Mouse (Mus musculus): ENCODE measurements at regions not wholly inside any gene's neighbourhood (a gene's known extent, or its start where the extent isn't known, plus 50 kb on each side); places are given as distances from the start of the nearest gene placed in this dataset.

DNA sequence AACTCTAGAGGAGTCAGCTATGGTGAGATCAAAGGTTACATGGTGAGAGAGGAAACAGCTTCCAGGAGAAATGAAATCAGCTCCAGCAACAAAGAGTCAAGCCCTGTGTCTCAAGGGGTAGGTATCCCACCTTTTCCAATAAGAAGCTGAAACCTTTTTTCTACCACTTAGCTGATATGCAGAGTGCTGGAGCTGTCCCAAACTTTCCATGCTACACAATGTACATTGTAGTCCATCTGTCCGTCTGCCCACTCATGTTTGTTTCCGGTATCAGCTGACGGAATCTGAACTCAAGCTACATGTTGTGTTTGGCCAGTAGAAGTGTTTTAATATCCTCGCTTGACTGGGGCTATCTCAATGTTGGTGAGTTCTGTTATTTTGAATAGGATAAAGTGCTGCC lies 83.6 kb upstream of the Ngf start:
- DNase-seq: no peak

GRCm38 (mm10) chr3:102384596-102384995 lies 85.1 kb upstream of the Ngf start:
- no peak for DNase-seq

DNA sequence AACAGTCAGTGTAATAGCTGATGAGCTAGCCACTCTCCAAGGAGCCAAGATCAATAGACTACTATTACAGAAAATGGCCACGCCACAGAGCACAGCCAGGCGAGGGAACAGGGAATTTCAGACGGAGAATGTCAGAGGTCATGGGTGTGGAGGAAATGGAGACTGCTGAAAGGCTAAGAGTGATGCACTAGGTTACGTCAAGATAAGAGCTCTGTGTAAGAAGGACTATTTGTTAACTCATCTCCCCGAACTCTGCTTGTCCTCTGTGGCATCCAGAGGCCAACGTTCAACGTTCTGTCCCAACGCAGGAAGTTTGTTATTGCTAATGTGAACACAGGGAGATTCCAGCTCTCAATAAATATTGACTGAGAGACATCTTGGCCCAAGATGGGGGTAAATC lies 86.0 kb upstream of the Ngf start:
- DNase-seq: no peak

DNA sequence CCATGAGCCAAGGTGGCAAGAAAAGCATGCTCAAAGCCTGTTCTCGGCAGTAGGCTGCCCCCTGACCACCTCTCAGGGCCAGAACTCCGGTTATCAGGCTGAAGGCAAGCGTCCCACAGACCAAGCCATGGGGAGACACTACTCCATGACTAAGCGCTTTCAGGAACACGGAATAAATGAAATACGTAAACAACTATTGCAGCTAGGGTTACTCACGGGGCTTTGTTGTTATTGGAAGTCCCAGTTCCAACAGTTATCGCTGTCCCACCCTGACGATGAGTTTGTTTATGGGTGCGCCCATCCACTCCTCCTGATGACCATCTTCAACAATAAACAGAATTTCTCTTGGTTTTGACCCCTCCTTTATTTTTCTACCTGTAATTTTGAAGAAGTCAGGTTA lies 88.0 kb upstream of the Ngf start:
- DNase-seq: no peak

DNA sequence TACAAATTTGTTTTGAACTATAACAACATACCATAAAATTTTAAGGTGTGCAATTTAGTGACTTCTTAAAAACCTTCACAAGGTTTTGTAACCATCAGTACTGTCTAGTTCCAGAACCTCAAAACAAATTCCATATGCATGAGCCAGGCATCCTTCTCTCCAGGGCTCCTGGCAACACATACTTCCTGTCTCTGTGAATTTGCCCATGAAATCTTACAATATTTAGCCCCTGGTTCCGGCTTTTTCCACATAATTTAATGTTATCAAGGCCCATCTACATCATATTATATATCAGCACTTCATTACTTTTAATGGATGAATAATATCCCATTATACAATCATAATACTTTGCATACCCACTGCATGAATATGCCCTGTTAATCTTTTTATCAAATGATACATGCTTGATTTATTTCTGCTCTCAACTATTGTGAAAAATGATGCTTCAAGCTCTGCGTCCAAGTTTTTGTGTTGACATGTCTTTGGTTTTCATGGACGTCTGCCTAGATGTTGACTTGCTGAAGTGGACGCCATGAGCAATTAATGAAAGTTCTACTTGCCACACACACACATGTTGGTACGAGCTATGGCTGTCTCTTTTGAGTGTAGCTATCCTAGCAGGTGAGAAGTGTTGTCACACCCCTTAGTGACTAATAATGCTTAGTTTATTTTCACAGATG lies 95.2 kb upstream of the Ngf start:
- DNase-seq: no peak

DNA sequence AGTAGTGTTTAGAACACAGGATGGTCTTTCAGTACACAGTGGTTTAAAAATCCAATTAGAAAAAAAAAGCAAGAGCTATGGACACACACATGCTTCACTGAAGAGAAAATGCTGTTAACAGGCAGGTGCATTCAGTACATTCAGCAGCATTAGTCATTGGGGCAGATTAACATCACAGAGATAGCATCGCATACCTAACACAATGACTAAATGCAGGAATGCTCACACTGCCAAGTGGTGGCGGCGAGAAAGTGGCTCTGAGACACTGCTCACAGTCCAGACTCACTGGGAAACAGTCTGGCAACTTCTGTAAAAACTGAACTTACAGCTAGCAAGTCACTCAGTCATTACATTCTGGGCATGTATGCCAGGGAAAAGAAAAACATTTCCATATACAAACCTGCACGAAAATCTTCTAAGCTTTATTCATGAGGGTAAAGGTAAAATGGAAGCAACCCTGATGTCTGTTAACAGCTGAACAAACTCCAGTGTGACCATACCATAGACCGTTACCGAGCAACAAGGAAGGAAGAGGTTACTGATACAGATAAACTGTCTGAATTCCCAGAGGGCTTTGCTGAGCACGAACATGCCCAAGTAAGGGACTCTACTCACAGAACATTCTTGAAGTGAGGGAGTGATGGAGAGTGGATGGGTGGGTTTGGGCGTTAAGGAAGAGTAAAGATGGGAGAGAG lies 97.4 kb upstream of the Ngf start:
- DNase-seq: no peak

GRCm38 (mm10) chr3:102366188-102366587 lies 103.5 kb upstream of the Ngf start:
- peak; percentile 8 for DNase-seq

GRCm38 (mm10) chr3:102364326-102364935 lies 105.3 kb upstream of the Ngf start:
- DNase-seq: no peak

GRCm38 (mm10) chr3:102360732-102361280 lies 108.9 kb upstream of the Ngf start:
- no peak for DNase-seq

GRCm38 (mm10) chr3:102358801-102359200 lies 110.9 kb upstream of the Ngf start:
- no peak for DNase-seq

GRCm38 (mm10) chr3:102357062-102357610 lies 112.6 kb upstream of the Ngf start:
- no peak for DNase-seq

DNA sequence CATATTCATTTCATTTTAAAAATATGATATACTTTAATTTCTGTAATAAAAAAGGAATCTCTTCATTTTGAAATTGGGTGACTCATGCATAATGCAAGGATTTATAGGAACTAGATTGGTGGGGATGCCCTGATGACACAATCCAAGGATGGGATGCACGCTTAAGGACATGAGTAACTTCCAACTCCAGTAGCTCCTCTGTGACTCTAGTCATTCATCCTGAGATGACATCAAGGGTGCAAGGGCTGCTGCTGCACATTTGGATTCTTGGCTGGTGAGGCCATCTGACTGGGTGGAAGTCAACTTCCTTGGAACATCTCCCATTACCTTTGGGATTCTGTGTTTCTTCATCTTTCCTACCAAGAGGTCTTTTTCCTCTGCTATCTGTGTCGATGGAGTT lies 114.4 kb upstream of the Ngf start:
- no peak for DNase-seq

GRCm38 (mm10) chr3:102354771-102355170 lies 114.9 kb upstream of the Ngf start:
- DNase-seq: no peak

GRCm38 (mm10) chr3:102353277-102353900 lies 116.3 kb upstream of the Ngf start:
- DNase-seq: no peak

DNA sequence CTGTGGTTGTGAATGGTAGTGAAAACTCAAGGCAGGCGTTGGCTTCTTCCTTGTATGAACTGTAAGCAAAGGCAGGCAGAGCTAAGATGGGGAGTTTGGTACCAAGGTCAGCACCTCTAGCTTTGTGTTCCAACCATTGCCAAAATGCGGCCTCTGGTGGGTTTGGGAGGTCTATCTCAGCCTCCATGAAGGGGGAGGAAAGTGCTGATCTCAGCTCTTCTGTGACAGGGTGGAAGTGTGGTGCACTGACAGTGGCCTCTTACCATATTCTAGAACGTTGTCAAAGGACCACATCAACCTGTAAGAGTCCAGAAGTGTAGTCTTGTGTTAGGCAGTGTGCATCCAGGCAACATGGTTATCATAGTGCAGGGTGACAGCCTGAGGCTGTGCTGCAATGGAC lies 123.6 kb upstream of the Ngf start:
- no peak for DNase-seq

DNA sequence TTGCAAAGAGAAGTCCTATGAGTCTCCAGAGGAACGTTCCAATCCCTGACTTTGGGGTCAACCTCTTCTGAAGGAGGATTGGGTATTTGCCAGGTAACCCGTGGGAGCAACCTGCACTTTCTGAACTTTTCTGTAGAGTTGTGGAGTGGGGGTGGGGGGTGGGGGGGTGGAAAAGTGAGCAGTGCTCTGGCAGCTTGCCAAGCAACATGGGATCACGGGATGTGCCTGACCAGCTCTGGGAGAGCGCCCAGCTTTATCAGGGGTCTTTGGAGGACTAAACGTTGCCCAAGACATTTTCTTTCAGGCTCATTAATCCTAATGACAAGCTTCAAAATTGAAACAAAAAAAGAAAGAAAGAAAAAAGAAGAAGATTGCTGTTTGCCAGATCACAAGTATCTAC lies 124.4 kb upstream of the Ngf start:
- DNase-seq: no peak

GRCm38 (mm10) chr3:102340731-102341130 lies 129.0 kb upstream of the Ngf start:
- DNase-seq: peak; percentile 19

- DNase-seq: no peak
These were observed 131.8 kb upstream of the Ngf start for GRCm38 (mm10) chr3:102337881-102338280.

DNA sequence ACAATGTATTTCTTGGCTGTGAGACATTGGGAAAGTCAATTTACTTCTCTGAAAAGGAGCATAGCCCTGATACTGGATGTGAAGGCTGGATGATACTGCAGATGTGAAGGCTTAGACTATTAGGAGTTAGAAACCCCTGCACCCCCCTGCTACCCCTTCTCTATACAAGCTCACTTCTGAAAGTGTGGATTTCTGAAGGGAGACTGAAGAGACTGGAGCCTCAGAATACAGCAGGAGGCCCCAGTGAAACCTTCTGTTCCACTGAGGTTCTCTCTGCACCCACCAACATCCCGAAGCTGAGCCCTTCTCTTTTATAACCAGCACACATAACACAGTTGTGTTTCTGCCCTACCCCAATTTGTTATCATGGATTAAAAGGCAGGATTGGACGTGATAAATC lies 131.7 kb upstream of the Vangl1 start:
- no peak for DNase-seq

- peak; percentile 34 for DNase-seq
These were observed 130.7 kb upstream of the Vangl1 start for GRCm38 (mm10) chr3:102335146-102335545.

DNA sequence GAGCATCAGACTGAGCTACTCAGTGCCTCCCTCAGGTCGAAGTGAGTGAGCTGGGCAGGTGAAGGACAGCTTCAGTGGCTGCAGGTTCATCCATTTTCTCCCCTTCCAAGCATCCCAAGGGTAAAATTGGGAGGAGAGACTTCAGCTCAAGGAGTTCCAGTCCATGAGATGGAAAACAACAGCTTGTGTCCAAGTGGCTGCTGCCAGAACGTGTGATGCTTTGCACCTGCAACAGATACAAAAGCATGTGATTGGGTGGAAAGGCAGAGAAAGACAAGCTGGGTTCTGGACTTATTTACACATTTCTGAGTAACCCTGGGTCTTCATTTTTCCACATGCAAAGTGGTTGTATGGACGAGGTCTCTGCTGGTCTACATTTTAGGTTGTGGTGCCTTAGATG lies 127.7 kb upstream of the Vangl1 start:
- DNase-seq: no peak

- DNase-seq: no peak
These were observed 114.8 kb upstream of the Vangl1 start for GRCm38 (mm10) chr3:102319331-102319730.

- no peak for DNase-seq
These were observed 111.7 kb upstream of the Vangl1 start for GRCm38 (mm10) chr3:102316151-102316550.

All from lung, postnatal 36 days (tissue).